In genomic region chr4:116304551-116304950, GRCm38 (mm10) we compare ENCODE assay signal across 21 mouse cellular contexts.
"Had no signal": no experiment of that assay in that cellular context is flagged by ENCODE, and none has a peak within 500 bp of the region (broad histone marks: within the 10 kb centered on the region; RNA-seq: fewer than 3 reads in every experiment).

No protein-coding gene starts in this region.

- ATAC-seq: liver, embryonic 12.5 days had no signal

- H3K9ac ChIP-seq: limb, embryonic 13.5 days; liver, embryonic 12.5 days; liver, embryonic 15.5 days; lung, embryonic 15.5 days; neural tube, embryonic 12.5 days; neural tube, embryonic 15.5 days; stomach, embryonic 15.5 days had no signal

- H3K27me3 ChIP-seq: limb, embryonic 13.5 days; liver, embryonic 12.5 days; liver, embryonic 15.5 days; lung, embryonic 15.5 days; neural tube, embryonic 12.5 days; neural tube, embryonic 15.5 days; stomach, embryonic 15.5 days had no signal

- DNase-seq: kidney, postnatal 14 days; kidney, postnatal 4 days; liver; lung, adult 18-20 months; lung, postnatal 10 days; lung, postnatal 36 days; midbrain, embryonic 14.5 days; right cerebral cortex, adult 18-20 months; right cerebral cortex, postnatal 14 days; right cerebral cortex, postnatal 4 days; spleen, adult 18-20 months; thymus, postnatal 25 days had no signal

- H3K27ac ChIP-seq: limb, embryonic 10.5 days; limb, embryonic 13.5 days; liver, embryonic 12.5 days; liver, embryonic 15.5 days; lung, embryonic 15.5 days; neural tube, embryonic 12.5 days; neural tube, embryonic 15.5 days; stomach, embryonic 15.5 days had no signal

- H3K4me3 ChIP-seq: limb, embryonic 10.5 days; limb, embryonic 13.5 days; liver, embryonic 12.5 days; liver, embryonic 15.5 days; lung, embryonic 15.5 days; neural tube, embryonic 12.5 days; neural tube, embryonic 15.5 days; stomach, embryonic 15.5 days had no signal

- H3K9me3 ChIP-seq: limb, embryonic 10.5 days; limb, embryonic 13.5 days; liver, embryonic 12.5 days; liver, embryonic 15.5 days; lung, embryonic 15.5 days; neural tube, embryonic 12.5 days; neural tube, embryonic 15.5 days; stomach, embryonic 15.5 days had no signal

- H3K4me2 ChIP-seq: limb, embryonic 13.5 days; liver, embryonic 12.5 days; liver, embryonic 15.5 days; lung, embryonic 15.5 days; midbrain, embryonic 11.5 days; neural tube, embryonic 12.5 days; neural tube, embryonic 15.5 days; stomach, embryonic 15.5 days had no signal

- H3K4me1 ChIP-seq: limb, embryonic 10.5 days; limb, embryonic 13.5 days; liver, embryonic 12.5 days; liver, embryonic 15.5 days; lung, embryonic 15.5 days; neural tube, embryonic 12.5 days; neural tube, embryonic 15.5 days; stomach, embryonic 15.5 days had no signal
